Mouse (Mus musculus): ENCODE measurements at regions not wholly inside any gene's neighbourhood (a gene's known extent, or its start where the extent isn't known, plus 50 kb on each side); places are given as distances from the start of the nearest gene placed in this dataset.

DNA sequence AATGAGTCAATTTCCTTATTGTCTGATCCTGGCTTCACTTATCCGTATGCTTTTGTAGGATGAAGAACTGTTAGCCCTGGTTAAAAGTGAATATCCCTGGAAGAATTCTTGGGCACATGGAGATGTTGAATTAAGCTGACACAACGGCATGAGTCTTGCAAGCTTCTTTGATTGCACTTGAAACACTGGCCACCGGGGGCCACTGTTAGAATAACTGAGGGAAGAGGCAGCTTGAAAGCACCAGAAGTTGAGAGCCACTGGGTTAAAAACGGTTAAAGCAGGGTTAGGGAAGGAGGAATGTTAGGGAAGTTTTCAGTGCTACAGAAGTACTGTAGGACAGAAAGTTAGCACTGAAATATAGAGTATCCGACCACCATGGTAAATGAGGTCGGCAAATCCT, 190.5 kb upstream of the Grin3a start:
- H3K4me1 ChIP-seq (ENCODE audit: control insufficient read depth, insufficient read depth, low read length), result no peaks in the 10 kb centered on the region
- no peaks in the 10 kb centered on the region for H3K27me3 ChIP-seq (ENCODE audit: control insufficient read depth, insufficient read depth, low read length)
- no peak overlapping the region for H3K9ac ChIP-seq (replicated peaks; ENCODE audit: low read depth, low read length)
- H3K4me2 ChIP-seq (replicated peaks; ENCODE audit: low read depth, low read length), result no peak overlapping the region
- no peaks in the 10 kb centered on the region for H3K9me3 ChIP-seq (ENCODE audit: control insufficient read depth, low read depth, low read length)
- 52% methylated on average over 6 of the region's 6 CpGs for WGBS
- H3K36me3 ChIP-seq (ENCODE audit: control insufficient read depth, insufficient read depth, low read length), result no peaks in the 10 kb centered on the region
- H3K4me3 ChIP-seq (ENCODE audit: low read depth, low read length), result no peak overlapping the region
- no peak for ATAC-seq (ENCODE audit: insufficient number of reproducible peaks, insufficient read depth, low FRiP score, low read depth)
- H3K27ac ChIP-seq (ENCODE audit: low read length), result no peak overlapping the region

DNA sequence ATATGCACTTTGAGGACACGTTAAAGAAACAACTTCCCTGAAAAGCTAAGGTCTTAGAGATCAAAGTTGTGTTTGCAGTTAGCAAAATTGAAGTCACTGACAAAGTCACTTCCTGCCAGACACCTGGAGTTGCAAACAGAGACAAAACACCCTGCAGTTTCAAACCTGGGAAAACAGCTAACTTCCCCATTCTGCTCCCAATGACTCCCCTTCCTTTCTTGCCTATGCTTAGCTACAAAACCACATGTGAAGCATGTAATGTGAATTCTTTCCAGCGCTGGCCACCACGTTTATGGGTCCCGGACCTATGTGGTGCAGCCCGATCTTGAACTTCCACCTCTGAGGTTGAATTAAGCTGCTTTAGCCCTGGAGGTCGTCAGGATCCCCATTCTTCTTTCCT, 179.8 kb upstream of the Grin3a start:
- no peaks in the 10 kb centered on the region for H3K27me3 ChIP-seq (ENCODE audit: control insufficient read depth, insufficient read depth, low read length)
- H3K36me3 ChIP-seq (ENCODE audit: control insufficient read depth, insufficient read depth, low read length), result no peaks in the 10 kb centered on the region
- 62% methylated on average over 6 of the region's 6 CpGs for WGBS
- H3K4me3 ChIP-seq (ENCODE audit: low read depth, low read length), result no peak overlapping the region
- no peak overlapping the region for H3K4me2 ChIP-seq (replicated peaks; ENCODE audit: low read depth, low read length)
- H3K9me3 ChIP-seq (ENCODE audit: control insufficient read depth, low read depth, low read length), result no peaks in the 10 kb centered on the region
- H3K27ac ChIP-seq (ENCODE audit: low read length), result no peak overlapping the region
- H3K4me1 ChIP-seq (ENCODE audit: control insufficient read depth, insufficient read depth, low read length), result no peaks in the 10 kb centered on the region
- no peak overlapping the region for H3K9ac ChIP-seq (replicated peaks; ENCODE audit: low read depth, low read length)
- no peak for ATAC-seq (ENCODE audit: insufficient number of reproducible peaks, insufficient read depth, low FRiP score, low read depth)

All from stomach, embryonic 14.5 days (tissue).